Mouse (Mus musculus): ENCODE data around the gene 1700018B08Rik. TPM values are rescaled to one million over a fixed set of nuclear protein-coding genes. Genes with fewer than 3 reads are reported as not detected.

The 1700018B08Rik gene
- total RNA-seq, 2 experiments from 2014 or later = not detected

DNA sequence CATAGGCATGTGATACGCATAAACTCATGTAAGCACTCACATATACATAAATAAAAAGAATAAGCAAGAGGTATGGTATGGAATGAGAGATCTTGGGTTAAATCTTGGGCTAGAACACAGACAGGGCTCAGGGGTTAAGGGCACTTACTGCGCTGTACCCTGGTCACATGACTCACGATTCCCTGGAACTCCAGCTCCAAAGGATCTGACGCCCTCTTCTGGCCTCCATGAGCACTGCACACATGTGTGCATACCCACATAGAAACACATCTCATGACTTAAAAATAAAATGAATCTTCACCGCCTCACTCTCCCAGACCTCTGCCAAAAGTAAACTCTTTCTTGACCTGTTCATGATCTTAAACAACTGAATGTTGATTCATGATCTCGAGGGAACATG lies 46.5 kb downstream of the 1700018B08Rik start:
- no peak for DNase-seq

DNA sequence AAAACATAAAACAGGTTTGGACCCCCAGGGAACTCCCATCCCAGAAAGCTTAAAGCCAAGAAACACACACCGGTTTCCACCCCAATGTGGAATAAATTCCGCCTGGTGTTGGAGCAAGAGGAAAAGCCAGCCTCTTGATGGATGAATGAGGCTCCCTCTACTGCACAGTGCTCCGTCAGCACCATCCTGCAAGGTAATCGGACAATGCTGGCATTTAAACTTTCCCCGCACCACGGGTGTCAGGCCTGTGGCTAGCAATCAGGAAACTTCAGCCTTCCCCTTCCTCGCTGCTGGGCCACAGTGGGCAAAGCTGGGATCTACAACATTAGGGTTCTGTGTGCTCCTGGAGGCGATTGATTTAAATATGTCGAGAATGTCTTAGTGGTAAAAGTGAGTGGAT lies 52.5 kb downstream of the 1700018B08Rik start:
- DNase-seq = no peak

DNA sequence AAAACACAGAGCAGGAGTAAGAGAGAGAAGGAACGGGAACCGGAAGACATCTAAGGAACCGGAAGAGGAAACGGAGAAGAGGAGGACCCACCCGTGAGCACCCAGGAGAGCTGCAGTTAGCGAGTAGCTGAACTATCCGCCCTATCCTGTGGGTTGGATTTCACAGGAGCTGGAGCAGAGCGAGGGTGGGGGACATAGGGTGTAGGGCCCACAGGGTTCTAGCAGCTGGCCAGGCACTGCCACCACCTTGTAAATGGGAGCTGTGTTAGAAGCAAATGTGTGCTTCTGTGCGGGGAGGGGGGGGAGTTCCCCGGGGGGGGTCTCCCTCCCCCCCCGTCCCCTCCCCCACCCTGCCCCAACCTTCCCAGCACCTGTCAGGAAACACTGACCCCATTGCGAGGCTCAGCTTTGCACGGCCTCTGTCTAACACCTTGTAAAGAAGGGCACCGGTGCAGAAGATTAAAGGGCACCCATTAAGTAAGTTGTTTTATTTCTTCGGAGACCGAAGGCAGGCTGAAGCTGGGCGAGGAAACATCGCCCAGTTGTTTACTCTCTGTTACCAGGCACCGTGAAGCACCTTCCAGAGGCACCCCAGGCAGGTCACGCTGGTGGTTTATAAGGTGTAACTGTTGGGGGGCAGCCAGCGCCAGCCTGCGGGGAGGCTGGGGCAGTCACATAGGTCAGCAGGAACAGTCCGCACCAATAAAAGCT lies 59.9 kb downstream of the 1700018B08Rik start:
- DNase-seq = no peak

Other genes starting within 250 kb of the 1700018B08Rik start
- gene Fbxo31, start 34.5 kb upstream of the 1700018B08Rik start, total RNA-seq (2021) = 100 to 1,000 TPM; 106 to 108 TPM
- gene Map1lc3b, start 46.0 kb upstream of the 1700018B08Rik start, total RNA-seq (2021) = 100 to 1,000 TPM; 160 to 180 TPM
- gene Zcchc14, start 108.6 kb upstream of the 1700018B08Rik start, total RNA-seq (2021) = 100 to 1,000 TPM in 1 of 2 experiments, 10 to 100 TPM in 1; 93.6 to 102 TPM
- 100 to 1,000 TPM; 310 to 313 TPM for gene Jph3, start 185.3 kb upstream of the 1700018B08Rik start, total RNA-seq (2021)

All from layer of hippocampus, postnatal 36 days (tissue).